Mouse (Mus musculus): ENCODE data around the gene Dennd2c.

Gene Dennd2c

GRCm38 (mm10) chr3:103102454-103103390 is at the start of gene Dennd2c:
Gene Dennd2c, plus strand, starts transcription at chr3:103102604.
- in situ Hi-C loops (cut with MboI) = no loop called here

GRCm38 (mm10) chr3:103056016-103056595 is 46.3 kb upstream of the Dennd2c start:
- in situ Hi-C loops (cut with MboI) = no loop called here

DNA sequence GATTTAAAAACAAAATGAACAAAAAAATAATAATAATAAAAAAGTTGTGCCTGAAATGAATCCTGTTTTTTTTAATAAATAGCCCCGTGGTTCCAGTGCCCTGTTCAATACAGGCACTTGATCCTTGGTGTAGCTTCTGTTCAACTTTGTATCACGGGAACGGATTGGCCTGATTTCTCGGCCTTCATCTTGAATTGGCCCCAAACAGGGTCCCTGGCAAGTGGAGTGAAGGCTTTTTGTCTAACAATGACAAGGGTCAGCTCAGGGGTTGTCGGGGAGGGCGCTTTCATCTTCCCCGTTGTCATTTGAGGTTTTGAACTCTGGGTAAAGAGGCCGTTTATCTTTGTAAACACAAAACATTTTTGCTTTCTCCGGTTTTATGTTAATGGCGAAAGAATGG is 44.7 kb upstream of the Dennd2c start:
- in situ Hi-C loops (cut with MboI) = no loop called here

DNA sequence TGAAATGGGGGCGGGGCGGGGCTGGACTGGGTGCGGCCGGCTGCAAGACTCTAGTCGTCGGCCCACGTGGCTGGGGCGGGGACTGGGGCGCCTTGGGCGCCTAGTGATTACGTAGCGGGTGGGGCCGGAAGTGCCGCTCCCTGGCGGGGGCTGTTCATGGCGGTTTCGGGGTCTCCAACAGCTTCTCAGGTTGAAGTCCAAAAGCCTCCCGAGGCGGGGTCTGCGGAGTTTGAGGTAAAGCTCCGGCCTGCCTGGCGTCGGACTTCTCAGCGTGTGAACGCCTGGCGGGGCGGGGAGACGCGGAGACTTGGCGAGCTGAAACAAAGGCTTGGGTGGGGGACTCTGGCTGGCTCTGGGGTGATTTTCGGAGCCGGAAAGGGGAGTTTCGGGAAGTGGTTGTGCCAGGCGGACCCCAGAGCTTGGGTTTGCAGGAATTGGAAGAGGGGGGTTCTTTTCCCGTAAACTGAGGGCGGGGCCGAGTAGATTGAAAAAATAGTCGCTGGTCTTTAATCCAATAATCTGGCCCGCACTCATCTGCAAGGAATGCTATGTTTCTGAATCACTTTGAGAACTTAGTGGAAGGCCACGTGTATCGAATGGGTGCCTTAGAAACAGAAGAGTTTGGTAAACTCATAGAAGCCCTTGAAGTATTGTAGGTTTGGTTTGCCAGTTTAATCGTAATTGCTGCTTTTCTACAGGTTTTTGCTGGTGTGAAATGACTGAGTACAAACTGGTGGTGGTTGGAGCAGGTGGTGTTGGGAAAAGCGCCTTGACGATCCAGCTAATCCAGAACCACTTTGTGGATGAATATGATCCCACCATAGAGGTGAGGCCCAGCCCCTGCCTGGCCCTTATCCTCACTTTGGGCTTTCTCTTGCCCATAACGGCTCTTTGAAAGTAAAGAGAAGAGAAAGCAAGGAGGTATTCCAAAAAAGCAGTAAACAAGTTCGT is 43.9 kb upstream of the Dennd2c start, which contains the start of gene Nras:
Gene Nras, plus strand, starts transcription at position 79 of the 951 bp plus-strand sequence.
- in situ Hi-C loops (cut with MboI) = no loop called here

GRCm38 (mm10) chr3:103066927-103067326 is 35.5 kb upstream of the Dennd2c start:
- in situ Hi-C loops (cut with MboI) = no loop called here

DNA sequence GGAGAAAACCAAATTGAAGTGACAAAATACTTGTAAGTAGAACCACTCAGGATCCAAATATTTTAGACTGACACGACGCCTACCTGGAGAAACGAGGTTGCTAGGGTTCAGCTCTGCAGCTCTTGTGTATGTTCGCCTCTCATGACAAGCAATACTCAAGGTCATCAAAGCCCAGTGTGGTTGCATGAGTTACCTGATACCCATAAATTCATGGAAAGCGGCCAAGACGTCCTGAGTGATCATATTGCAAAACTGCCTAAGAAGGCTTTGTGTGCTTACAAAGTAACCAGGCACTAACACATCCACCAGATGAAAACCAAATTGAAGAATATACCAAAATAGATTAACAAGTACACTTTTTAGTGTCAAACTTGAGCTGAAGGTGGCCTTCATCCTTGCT is 33.4 kb upstream of the Dennd2c start:
- in situ Hi-C loops (cut with MboI) = no loop called here

- in situ Hi-C loops (cut with MboI) = no loop called here
These were observed 28.6 kb upstream of the Dennd2c start, which contains the start of gene Ampd1 for GRCm38 (mm10) chr3:103073771-103074170. Gene Ampd1, plus strand, starts transcription at chr3:103074014.

DNA sequence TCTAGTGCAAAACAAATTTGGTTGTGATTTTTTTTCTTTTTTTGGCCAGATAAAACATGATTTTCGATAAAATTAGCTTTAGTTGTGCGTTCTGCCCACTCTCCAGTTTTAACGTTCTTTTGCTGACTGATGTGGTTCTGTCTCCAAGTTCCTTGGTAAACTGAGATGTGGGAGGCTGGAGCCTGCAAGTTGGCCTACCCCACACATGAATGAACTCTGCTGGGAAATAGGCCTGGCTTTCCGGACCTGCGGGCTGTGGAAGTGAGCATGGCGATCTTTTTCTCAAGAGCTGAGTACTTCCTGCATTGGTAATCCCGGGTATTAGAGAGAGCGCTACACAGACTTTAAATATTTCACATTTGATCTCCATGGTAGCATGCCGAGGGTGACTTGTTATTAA is 26.5 kb upstream of the Dennd2c start:
- in situ Hi-C loops (cut with MboI) = no loop called here

- in situ Hi-C loops (cut with MboI) = no loop called here
These were observed 25.9 kb upstream of the Dennd2c start for GRCm38 (mm10) chr3:103076476-103076875.

- in situ Hi-C loops (cut with MboI) = no loop called here
These were observed 23.1 kb upstream of the Dennd2c start for GRCm38 (mm10) chr3:103079301-103079700.

- in situ Hi-C loops (cut with MboI) = no loop called here
These were observed 21.4 kb upstream of the Dennd2c start for GRCm38 (mm10) chr3:103081051-103081450.

- in situ Hi-C loops (cut with MboI) = no loop called here
These were observed 20.4 kb upstream of the Dennd2c start for GRCm38 (mm10) chr3:103081861-103082453.

DNA sequence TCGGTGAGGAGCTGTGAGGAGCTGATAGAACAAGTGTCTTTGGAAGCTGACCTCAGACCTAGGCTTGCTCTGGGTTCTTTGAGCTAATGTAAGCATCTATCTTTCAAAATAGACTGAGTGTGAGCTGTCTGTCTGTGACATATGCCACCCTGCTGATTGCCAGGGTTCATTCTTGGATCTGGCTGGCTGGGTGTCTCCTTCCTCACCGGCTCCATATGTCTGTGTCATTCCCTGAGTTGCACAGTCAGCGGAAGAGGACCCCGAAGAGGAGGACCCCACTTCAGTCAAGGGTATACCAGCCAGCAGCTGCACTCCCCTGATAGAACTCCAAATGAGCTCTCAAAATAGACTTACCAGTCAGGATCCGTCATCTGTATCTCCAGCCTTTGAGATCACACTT is 19.6 kb upstream of the Dennd2c start:
- in situ Hi-C loops (cut with MboI) = no loop called here

DNA sequence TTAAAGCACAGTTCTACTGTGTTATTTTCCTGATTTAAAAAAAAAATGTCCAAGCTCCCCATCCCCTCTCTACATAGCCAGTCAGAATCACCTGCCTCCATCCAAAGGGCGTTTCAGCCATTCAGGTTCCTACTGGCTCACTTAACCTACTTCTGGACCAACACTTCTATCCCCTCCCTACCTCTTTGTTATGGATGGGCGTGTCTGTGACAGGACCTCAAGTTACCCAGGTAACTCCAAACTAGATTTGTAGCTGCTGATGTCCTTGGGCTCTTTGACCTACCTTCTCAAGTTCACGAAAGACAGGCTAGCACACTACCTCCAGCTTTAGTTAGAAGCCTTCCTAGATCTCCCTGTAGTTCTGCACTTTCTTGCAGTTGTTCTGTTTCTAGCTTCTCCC is 16.4 kb upstream of the Dennd2c start:
- in situ Hi-C loops (cut with MboI) = no loop called here

DNA sequence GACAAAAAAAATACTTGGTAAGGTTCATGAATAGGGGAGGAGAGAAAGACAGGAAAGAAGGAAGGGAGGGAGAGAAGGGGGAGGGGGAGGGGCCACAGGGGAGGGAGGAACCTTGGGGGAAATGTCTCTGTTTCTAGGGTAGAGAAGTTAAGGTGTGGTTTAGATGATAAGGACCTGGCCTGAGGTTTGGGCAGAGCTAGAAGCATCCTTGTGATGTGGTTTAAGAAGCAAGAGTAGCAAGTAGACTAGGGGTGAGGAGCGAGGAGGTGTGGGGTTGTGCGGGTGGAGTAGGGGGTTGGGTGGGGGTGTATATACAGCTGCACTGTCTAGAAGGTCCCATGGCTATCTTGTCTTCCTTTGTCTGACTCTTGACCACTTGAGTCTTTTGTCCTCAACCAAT is 10.7 kb upstream of the Dennd2c start:
- in situ Hi-C loops (cut with MboI) = no loop called here

DNA sequence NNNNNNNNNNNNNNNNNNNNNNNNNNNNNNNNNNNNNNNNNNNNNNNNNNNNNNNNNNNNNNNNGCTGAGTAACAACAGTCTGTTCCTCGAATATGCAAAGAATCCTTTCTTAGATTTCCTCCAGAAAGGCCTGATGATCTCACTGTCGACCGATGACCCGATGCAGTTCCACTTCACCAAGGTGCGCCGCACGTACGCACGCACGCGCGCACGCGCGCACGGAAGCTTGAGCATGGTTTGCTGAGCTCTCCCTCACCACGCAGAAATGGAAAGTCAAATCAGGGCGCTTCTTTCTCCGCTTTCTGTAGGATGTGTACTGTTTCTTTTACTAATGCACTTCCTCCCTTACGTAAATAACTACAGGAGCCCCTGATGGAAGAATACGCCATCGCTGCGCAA is 3.7 kb upstream of the Dennd2c start:
- in situ Hi-C loops (cut with MboI) = no loop called here

DNA sequence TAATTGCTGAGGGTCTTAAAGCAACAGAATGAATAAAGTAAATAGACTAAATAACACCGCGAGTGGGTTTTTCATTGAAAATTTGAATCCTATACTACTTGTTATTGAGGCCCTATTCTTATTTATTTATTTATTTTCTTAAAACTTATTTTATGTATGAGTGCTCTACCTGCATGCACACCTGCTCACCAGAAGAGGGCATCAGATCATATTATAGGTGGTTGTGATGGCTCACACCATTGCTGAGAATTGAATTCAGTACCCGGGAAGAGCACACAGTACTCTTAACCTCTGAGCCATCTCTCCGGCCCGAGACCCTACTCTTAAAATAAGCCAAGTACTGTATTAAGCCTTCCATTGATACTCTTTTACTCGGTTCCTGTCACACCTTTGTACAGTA is 2.7 kb upstream of the Dennd2c start:
- in situ Hi-C loops (cut with MboI) = no loop called here

- in situ Hi-C loops (cut with MboI) = no loop called here
These were observed 1.7 kb upstream of the Dennd2c start for GRCm38 (mm10) chr3:103100735-103101134.

- in situ Hi-C loops (cut with MboI) = no loop called here
These were observed 1.2 kb upstream of the Dennd2c start for GRCm38 (mm10) chr3:103101194-103101593.

- in situ Hi-C loops (cut with MboI) = no loop called here
These were observed 495 bp upstream of the Dennd2c start for GRCm38 (mm10) chr3:103101909-103102308.

DNA sequence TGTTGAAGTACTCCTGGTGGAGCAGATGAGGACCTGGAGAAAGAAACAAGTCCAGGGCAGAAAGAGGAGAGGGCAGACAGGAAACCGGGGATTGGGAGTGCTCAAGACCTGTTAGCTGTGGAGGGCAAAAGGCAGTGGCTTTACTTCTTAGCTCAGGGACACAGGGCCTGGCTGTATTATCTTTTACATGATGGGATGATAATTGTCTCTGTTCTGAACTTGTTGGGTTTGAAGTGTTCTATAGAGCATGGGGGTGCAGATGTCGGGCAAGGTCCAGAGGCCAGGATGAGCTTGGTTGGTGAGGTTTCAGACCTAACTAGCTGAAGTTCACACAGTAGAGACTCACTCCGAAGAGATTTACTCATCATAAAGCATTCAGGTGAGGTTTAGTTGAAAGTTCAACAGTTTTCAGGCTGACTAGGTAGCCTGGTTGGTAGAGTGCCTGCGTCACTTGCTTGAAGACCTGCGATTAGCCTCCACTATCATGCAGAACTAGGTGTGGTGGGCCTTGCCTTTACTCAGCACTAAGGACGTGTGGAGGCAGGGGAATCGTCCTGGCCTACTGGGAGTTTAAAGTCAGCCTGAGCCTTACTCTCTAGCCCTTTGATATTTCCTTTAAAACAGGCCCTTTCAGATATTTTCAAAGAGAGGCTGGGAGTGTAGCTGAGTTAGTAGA is 5.3 kb downstream of the Dennd2c start:
- in situ Hi-C loops (cut with MboI) = no loop called here
